Mouse (Mus musculus) lung, embryonic 14.5 days (tissue): ENCODE results near the gene Timeless. TPM values are rescaled to one million over a fixed set of nuclear protein-coding genes. Genes with fewer than 3 reads are reported as not detected.

Experiments
- ATAC-seq: fragments of 200-750 bp; cut with Nextera tagmentation; 2 replicates; pipeline ENCODE4 v1.8.0; 2017; ENCODE audit warnings: mild to moderate bottlenecking, moderate TSS enrichment, moderate library complexity; ENCODE audit not compliant: insufficient read depth
- DNase-seq: peaks from one replicate; pipeline ENCODE4 v3.0.0-alpha.2; 2015
- H3K27ac ChIP-seq: fragments of 300-500 bp; sonication (generic); 2 replicates; pipeline ENCODE4 v1.5.1; 2014; ENCODE audit warnings: low read depth, mild to moderate bottlenecking, moderate library complexity
- H3K27me3 ChIP-seq: fragments of 300-500 bp; sonication (generic); 2 replicates; pipeline ENCODE4 v1.6.1; 2014; ENCODE audit warnings: low read length, control low read depth; ENCODE audit not compliant: insufficient read depth
- H3K36me3 ChIP-seq: fragments of 300-500 bp; sonication (generic); 2 replicates; pipeline ENCODE4 v1.6.1; 2014; ENCODE audit warnings: control low read depth; ENCODE audit not compliant: insufficient read depth
- H3K4me1 ChIP-seq: fragments of 300-500 bp; sonication (generic); 2 replicates; pipeline ENCODE4 v1.6.1; 2014; ENCODE audit warnings: antibody characterized with exemption, control low read depth; ENCODE audit not compliant: insufficient read depth
- H3K4me2 ChIP-seq: fragments of 300-500 bp; sonication (generic); 2 replicates; pipeline ENCODE4 v1.6.1; 2014; ENCODE audit warnings: mild to moderate bottlenecking
- H3K4me3 ChIP-seq: fragments of 300-500 bp; sonication (generic); 2 replicates; pipeline ENCODE4 v1.5.1; 2014; ENCODE audit warnings: low read depth, low read length
- H3K9ac ChIP-seq: fragments of 300-500 bp; sonication (generic); 2 replicates; pipeline ENCODE4 v1.6.1; 2014
- H3K9me3 ChIP-seq: fragments of 300-500 bp; sonication (generic); 2 replicates; pipeline ENCODE4 v1.6.1; 2016; ENCODE audit warnings: low read depth, low read length, control low read depth
- CTCF ChIP-seq: IDR thresholded peaks from 2 replicates; pipeline ENCODE4 v1.5.1; 2016; ENCODE audit warnings: antibody characterized with exemption, low read depth
- WGBS: fragments of 180-500 bp; shearing (Covaris S2); extraction: QIAGEN DNeasy Blood & Tissue Kit; methylation state at CpG from one replicate; pipeline ENCODE4 v1.1.7; 2014; 5-methylcytosine and 5-hydroxymethylcytosine counted together
- polyA plus RNA-seq: library from polyadenylated mRNA; unstranded; fragments of >200 nt; fragmentation: Nextera tagmentation; extraction: Ambion mirVana; gene quantifications from 2 replicates; pipeline ENCODE4 v1.2.1, GENCODE M21; 2014

Gene Timeless
- polyA plus RNA-seq, 1 experiment from 2014 or later = 71.5 TPM

GRCm38 (mm10) chr10:128193113-128193512 lies 38.8 kb upstream of the Timeless start:
- TF ChIP-seq CTCF = no peak
- H3K4me1 ChIP-seq = no peaks in the 10 kb centered on the region
- H3K4me3 ChIP-seq = no peak overlapping the region
- no peaks in the 10 kb centered on the region for H3K36me3 ChIP-seq
- H3K9me3 ChIP-seq = no peaks in the 10 kb centered on the region
- H3K9ac ChIP-seq = no peak overlapping the region
- 83% methylated on average over 6 of the region's 6 CpGs for WGBS
- ATAC-seq (no peak), DNase-seq (no peak)
- H3K27me3 ChIP-seq = peaks cover 23% of the 10 kb centered on the region
- H3K4me2 ChIP-seq = no peak overlapping the region
- H3K27ac ChIP-seq = no peak overlapping the region

- Histone ChIP-seq H3K36me3 (no peaks in the 10 kb centered on the region), H3K9ac (peak within 1 kb of the TSS; percentile 68), H3K4me2 (peak within 1 kb of the TSS; percentile 98), H3K27ac (no peak within 1 kb of the TSS), H3K4me3 (peak within 1 kb of the TSS; percentile 70), H3K27me3 (peaks cover 23% of the 10 kb centered on the region), H3K4me1 (no peaks in the 10 kb centered on the region), H3K9me3 (no peaks in the 10 kb centered on the region)
- WGBS = under 1% methylated on average over 46 of the region's 46 CpGs
- ATAC-seq = peak; percentile 97
- TF ChIP-seq CTCF = no peak
- DNase-seq = peak; percentile 98
Measured at GRCm38 (mm10) chr10:128194024-128194550, 37.8 kb upstream of the Timeless start, which contains the start of gene Gls2. Gene Gls2 (plus strand): TSS chr10:128194457.

DNA sequence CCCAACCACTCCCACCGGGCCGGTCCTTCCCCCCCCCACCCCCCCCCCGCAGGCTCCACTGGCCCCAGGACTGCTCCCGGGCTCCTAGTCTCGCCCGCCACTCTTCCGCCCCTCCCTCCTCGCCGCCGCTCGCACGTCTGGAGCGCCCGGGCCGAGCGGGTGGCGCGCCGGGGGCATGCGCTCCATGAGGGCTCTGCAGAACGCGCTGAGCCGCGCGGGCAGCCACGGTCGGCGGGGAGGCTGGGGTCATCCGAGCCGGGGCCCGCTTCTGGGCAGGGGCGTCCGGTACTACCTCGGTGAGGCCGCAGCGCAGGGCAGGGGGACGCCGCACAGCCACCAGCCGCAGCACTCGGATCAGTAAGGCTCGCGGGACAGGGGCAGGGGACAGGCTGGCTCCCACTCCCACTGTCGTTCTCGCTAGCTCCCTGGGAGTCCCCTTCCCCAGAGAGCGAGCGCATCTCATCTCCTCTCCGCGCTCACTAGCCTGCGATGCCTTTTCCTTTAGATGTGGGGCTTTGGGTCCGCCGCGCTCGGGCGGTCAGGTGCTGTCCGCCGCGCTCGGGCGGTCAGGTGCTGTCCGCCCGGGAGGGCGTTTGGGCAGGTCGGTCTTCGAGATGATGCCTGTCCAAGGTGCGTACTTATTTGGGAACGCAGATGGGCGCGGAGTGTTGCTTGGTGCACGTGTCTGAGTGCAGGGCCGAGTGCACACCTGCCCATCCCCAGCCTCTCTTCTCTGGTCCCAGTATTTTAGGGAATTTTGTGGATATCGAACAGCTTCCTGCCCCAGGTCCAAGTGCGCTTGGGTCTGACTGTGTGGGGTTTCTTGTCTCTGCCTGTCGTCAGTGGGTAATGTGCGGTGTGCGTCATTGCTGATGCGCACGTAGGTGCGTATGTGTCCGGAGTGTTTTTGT lies 37.1 kb upstream of the Timeless start:
- Histone ChIP-seq H3K4me1 (no peaks in the 10 kb centered on the region), H3K4me2 (peak overlapping the region; percentile 98), H3K27me3 (peaks cover 23% of the 10 kb centered on the region), H3K36me3 (no peaks in the 10 kb centered on the region), H3K9ac (peak overlapping the region; percentile 57), H3K4me3 (peak overlapping the region; percentile 70), H3K9me3 (no peaks in the 10 kb centered on the region), H3K27ac (no peak overlapping the region)
- DNase-seq = peak; percentile 38
- peak; percentile 89 for ATAC-seq
- TF ChIP-seq CTCF = no peak
- under 1% methylated on average over 64 of the region's 79 CpGs for WGBS

- no peaks in the 10 kb centered on the region for H3K9me3 ChIP-seq
- 46% methylated on average over 6 of the region's 6 CpGs for WGBS
Measured at GRCm38 (mm10) chr10:128201856-128202255, 30.0 kb upstream of the Timeless start.

GRCm38 (mm10) chr10:128204941-128205340 lies 26.9 kb upstream of the Timeless start:
- 67% methylated on average over 15 of the region's 15 CpGs for WGBS
- Histone ChIP-seq H3K9ac (no peak overlapping the region), H3K4me1 (no peaks in the 10 kb centered on the region), H3K27me3 (no peaks in the 10 kb centered on the region), H3K4me3 (no peak overlapping the region), H3K9me3 (no peaks in the 10 kb centered on the region), H3K27ac (no peak overlapping the region), H3K36me3 (0 out of 2 replicates have a peak, but pooled peaks cover 3% of the 10 kb centered on the region), H3K4me2 (no peak overlapping the region)
- DNase-seq = no peak
- no peak for ATAC-seq
- TF ChIP-seq CTCF = no peak

More at GRCm38 (mm10) chr10:128201856-128202255, 30.0 kb upstream of the Timeless start:
- Histone ChIP-seq H3K27me3 (peaks cover under 1% of the 10 kb centered on the region; the same call in 1 of the 2 replicates), H3K4me1 (no peaks in the 10 kb centered on the region), H3K4me2 (no peak overlapping the region), H3K9ac (no peak overlapping the region), H3K4me3 (no peak overlapping the region), H3K36me3 (0 out of 2 replicates have a peak, but pooled peaks cover 3% of the 10 kb centered on the region), H3K27ac (no peak overlapping the region)
- TF ChIP-seq CTCF = no peak
- no peak for DNase-seq
- ATAC-seq = no peak

- Histone ChIP-seq H3K4me1 (0 out of 2 replicates have a peak, but pooled peaks cover 3% of the 10 kb centered on the region), H3K9me3 (no peaks in the 10 kb centered on the region), H3K4me2 (no peak overlapping the region), H3K27ac (no peak overlapping the region), H3K36me3 (0 out of 2 replicates have a peak, but pooled peaks cover 3% of the 10 kb centered on the region), H3K27me3 (no peaks in the 10 kb centered on the region), H3K9ac (no peak overlapping the region), H3K4me3 (no peak overlapping the region)
- ATAC-seq = no peak
- no peak for DNase-seq
- WGBS = 91% methylated on average over 10 of the region's 10 CpGs
- no peak for TF ChIP-seq CTCF
Measured at GRCm38 (mm10) chr10:128208326-128208725, 23.5 kb upstream of the Timeless start.

DNA sequence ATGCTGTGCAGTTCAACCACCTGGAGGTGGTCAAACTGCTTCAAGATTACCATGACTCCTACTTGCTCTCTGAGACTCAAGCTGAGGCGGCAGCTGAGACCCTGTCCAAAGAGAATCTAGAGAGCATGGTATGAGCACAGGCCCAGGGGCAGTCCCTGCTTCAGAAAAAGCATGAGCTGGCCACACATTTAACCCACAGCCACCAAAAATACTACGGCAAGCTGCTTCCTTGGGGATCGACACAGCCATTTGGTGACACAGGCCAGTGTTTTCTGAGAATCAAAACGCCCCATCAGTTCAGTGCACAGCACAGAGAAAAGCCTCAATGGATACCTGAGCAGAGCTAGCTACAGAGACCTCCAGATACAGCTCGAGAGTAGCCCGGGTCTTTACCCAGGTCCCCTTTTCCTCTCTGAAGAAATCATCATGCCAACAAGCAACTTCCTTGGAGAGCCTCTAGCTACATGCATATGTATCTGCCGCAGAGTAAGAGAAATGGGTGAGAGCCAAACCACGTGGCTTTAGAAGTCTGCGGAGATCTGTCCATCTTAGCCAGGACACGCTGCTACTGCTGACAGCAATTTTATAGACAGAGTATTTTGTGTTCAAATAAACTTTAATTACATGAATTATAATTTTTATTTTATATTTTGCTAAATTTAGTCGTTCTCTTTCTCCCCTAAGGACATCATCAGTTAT lies 22.4 kb upstream of the Timeless start:
- ATAC-seq (no peak), DNase-seq (no peak)
- H3K4me2 ChIP-seq = no peak overlapping the region
- 0 out of 2 replicates have a peak, but pooled peaks cover 3% of the 10 kb centered on the region for H3K36me3 ChIP-seq
- no peaks in the 10 kb centered on the region for H3K27me3 ChIP-seq
- no peaks in the 10 kb centered on the region for H3K9me3 ChIP-seq
- H3K27ac ChIP-seq = no peak overlapping the region
- H3K9ac ChIP-seq = no peak overlapping the region
- no peak overlapping the region for H3K4me3 ChIP-seq
- 0 out of 2 replicates have a peak, but pooled peaks cover 3% of the 10 kb centered on the region for H3K4me1 ChIP-seq
- TF ChIP-seq CTCF = no peak
- 89% methylated on average over 11 of the region's 11 CpGs for WGBS
